Mouse (Mus musculus): ENCODE results near the gene Rnf34. TPM values are rescaled to one million over a fixed set of nuclear protein-coding genes. Genes with fewer than 3 reads are reported as not detected.

Gene Rnf34
- polyA plus RNA-seq, 1 experiment from 2014 or later = 38.1 TPM

DNA sequence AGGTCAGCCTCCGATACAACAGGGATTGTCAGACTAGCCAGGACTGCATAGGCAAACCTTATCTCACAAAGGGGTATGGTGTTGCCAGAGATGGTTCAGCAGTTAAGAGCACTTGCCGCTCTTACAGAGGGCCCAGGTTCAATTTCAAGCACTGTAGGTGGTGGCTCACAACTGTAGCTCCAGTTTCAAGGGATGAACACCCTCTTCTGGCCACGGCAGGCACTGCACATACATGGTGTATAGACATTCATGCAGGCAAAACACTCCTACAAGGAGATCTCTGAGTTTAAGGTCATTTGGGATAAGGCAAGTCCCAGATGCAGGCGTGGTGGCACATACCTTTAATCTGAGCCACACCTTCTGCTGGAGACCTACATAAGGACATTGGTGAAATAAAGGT, 63.0 kb downstream of the Rnf34 start:
- CTCF ChIA-PET = interaction anchor here (0.9 kb wide), 1 partner anchor 12 kb away, joined by 4 read pairs; no protein-coding TSS in a partner anchor
- POLR2A ChIA-PET = no interaction called here
- TF ChIP-seq CTCF (IDR thresholded peaks at IDR 0.05) = no peak
- no peak for ATAC-seq
- no peak for DNase-seq (ENCODE audit: low read depth, low spot score)
- in situ Hi-C loops (cut with MboI; ENCODE audit: low pct_unique_long_range_greater_than_20kb) = no loop called here
- H3K27me3 ChIP-seq = no peaks in the 10 kb centered on the region

DNA sequence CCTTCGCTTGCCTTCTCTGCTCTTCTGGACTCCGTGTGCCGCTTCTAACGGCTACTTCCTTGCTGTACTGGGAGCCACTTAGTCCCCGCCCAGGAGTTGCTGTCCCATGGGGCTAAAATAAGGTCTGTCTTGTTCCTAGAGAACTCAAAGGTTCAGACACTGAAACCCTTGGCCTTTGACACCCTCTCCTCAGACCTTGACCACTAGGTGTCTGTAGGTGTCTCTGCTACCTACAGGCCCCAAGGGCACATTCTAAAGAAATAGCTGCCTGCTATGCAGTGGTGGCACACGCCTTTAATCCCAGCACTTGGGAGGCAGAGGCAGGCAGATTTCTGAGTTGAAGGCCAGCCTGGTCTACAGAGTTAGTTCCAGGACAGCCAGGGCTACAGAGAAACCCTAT, 66.3 kb downstream of the Rnf34 start:
- CTCF ChIA-PET = interaction anchor here (1.0 to 1.1 kb wide), 2 partner anchors 9 kb away, joined by 3 to 4 read pairs; no protein-coding TSS in a partner anchor
- no peak for TF ChIP-seq CTCF (IDR thresholded peaks at IDR 0.05)
- POLR2A ChIA-PET = no interaction called here
- no peaks in the 10 kb centered on the region for H3K27me3 ChIP-seq
- in situ Hi-C loops (cut with MboI; ENCODE audit: low pct_unique_long_range_greater_than_20kb) = no loop called here
- ATAC-seq (no peak), DNase-seq (ENCODE audit: low read depth, low spot score) (no peak)

DNA sequence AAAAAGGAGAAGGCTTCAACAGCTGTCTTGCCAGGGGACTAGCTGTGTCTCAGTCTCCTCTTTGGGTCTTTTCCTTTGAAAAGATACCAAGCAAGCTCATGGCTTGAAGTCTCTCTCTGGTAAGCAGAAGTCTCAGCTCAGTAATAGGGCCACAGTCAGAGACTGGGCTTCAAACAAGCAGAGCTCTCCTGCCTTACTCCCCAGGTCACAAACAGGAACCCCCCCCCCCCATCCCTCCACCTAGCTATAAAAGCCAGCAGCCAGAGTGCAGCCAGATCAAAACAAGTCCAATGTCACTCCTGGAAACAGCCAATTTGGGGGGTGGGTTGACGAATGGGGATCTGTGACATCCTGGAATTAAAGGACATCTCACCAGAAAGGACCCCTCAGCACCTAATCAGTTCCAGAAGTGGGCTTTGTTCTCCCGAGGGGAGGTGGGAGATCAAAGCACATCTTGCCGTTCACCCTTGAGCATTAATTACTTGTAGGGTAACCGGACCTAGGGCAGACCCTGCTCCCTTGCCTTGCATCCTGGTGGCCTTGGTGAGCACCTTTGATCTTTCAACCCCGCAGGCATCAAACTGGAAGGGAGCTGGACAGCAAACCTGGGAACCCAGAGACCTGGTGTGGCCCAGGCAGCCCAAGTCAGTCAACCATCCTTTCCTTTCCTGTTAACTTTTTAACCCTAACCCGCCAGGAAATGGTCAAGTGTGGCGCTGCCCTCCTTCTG, 68.3 kb downstream of the Rnf34 start:
- POLR2A ChIA-PET = interaction anchor here (1.1 kb wide), 1 partner anchor 70 kb away, joined by 4 read pairs; no protein-coding TSS in a partner anchor
- CTCF ChIA-PET = interaction anchor here (0.7 to 1.7 kb wide), 4 partner anchors 15 to 126 kb away, joined by 3 to 5 read pairs (median 3); no protein-coding TSS in a partner anchor
- no peak for DNase-seq (ENCODE audit: low read depth, low spot score)
- no peaks in the 10 kb centered on the region for H3K27me3 ChIP-seq
- TF ChIP-seq CTCF (IDR thresholded peaks at IDR 0.05) = no peak
- in situ Hi-C loops (cut with MboI; ENCODE audit: low pct_unique_long_range_greater_than_20kb) = no loop called here
- no peak for ATAC-seq

GRCm38 (mm10) chr5:122920557-122920956, 70.7 kb downstream of the Rnf34 start:
- DNase-seq (ENCODE audit: low read depth, low spot score) (no peak), ATAC-seq (no peak)
- ChIA-PET POLR2A (interaction anchor here (1.3 kb wide), 1 partner anchor 70 kb away, joined by 3 read pairs; no protein-coding TSS in a partner anchor), CTCF (interaction anchor here (0.7 to 1.5 kb wide), 2 partner anchors 12 to 101 kb away, joined by 3 to 4 read pairs; no protein-coding TSS in a partner anchor)
- H3K27me3 ChIP-seq = no peaks in the 10 kb centered on the region
- TF ChIP-seq CTCF (IDR thresholded peaks at IDR 0.05) = no peak
- in situ Hi-C loops (cut with MboI; ENCODE audit: low pct_unique_long_range_greater_than_20kb) = no loop called here

Other genes starting within 250 kb of the Rnf34 start
- 48.3 TPM for gene Ift81, start 235.5 kb upstream of the Rnf34 start, polyA plus RNA-seq (2021)
- 0.04 TPM for gene P2rx7, start 206.1 kb upstream of the Rnf34 start, polyA plus RNA-seq (2021)
- 95.2 TPM for gene P2rx4, start 142.5 kb upstream of the Rnf34 start, polyA plus RNA-seq (2021)
- 42.8 TPM for gene Camkk2, start 70.6 kb upstream of the Rnf34 start, polyA plus RNA-seq (2021)
- gene Anapc5, start 28.7 kb upstream of the Rnf34 start, polyA plus RNA-seq (2021) = 305 TPM
- 35.6 TPM for gene Kdm2b, start 139.8 kb downstream of the Rnf34 start, polyA plus RNA-seq (2021)
- gene Orai1, start 165.0 kb downstream of the Rnf34 start, polyA plus RNA-seq (2021) = 20.5 TPM
- 0.32 TPM for gene Morn3, start 197.0 kb downstream of the Rnf34 start, polyA plus RNA-seq (2021)
- 8.1 TPM for gene Tmem120b, start 218.4 kb downstream of the Rnf34 start, polyA plus RNA-seq (2021)